Mouse (Mus musculus): ENCODE results near the gene Nfat5. TPM values are rescaled to one million over a fixed set of nuclear protein-coding genes. Genes with fewer than 3 reads are reported as not detected.

The Nfat5 gene
- polyA plus RNA-seq, 1 experiment = 5.6 TPM

DNA sequence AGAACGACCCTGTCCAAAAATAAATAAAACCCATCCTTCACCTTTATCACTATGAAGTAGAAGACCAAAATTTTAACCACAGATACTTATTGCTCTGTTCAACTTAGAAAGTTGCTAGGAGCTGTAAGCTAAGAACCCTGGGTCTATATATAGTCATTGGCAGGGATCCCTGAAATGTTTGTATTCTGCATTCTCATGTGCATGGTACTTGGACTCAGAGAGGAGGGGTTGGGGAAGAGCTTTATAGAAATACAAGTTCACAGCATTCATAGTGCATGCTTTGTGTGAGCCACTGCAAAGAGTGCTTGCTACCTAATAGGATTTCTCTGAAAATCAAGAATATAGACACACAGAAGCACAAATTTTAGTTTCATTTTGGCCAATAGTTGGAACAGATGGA is 43.2 kb downstream of the Nfat5 start:
- Histone ChIP-seq H3K4me2 (ENCODE audit: low read depth) (peak overlapping the region; percentile 38), H3K4me3 (no peak overlapping the region), H3K27me3 (ENCODE audit: control insufficient read depth, insufficient read depth, insufficient read length) (no peaks in the 10 kb centered on the region), H3K79me2 (ENCODE audit: control insufficient read depth, insufficient read depth) (peaks cover 24% of the 10 kb centered on the region), H3K36me3 (ENCODE audit: control insufficient read depth, insufficient read depth) (peaks cover 19% of the 10 kb centered on the region), H3ac (ENCODE audit: control insufficient read depth, insufficient read length) (no peak overlapping the region)
- no peak for TF ChIP-seq E2F4 (IDR thresholded peaks at IDR 0.05; ENCODE audit: insufficient read depth)
- TF ChIP-seq POLR2AphosphoS2 (IDR thresholded peaks at IDR 0.05; ENCODE audit: insufficient read length, low read depth) = no peak
- no peak for TF ChIP-seq USF1 (IDR thresholded peaks at IDR 0.05; ENCODE audit: low read depth)
- TF ChIP-seq POLR2A (IDR thresholded peaks at IDR 0.05; ENCODE audit: insufficient read length, low read depth) = no peak
- no peak for TF ChIP-seq TCF3 (IDR thresholded peaks at IDR 0.05; ENCODE audit: insufficient read length, low read depth)
- TF ChIP-seq MAX (IDR thresholded peaks at IDR 0.05; ENCODE audit: low read depth) = no peak
- no peak for TF ChIP-seq MYOD1 (IDR thresholded peaks at IDR 0.05; ENCODE audit: control insufficient read depth in 1 of 3, insufficient read length in 2 of 3, low read depth in 2 of 3)
- no peak for TF ChIP-seq CEBPB (IDR thresholded peaks at IDR 0.05; ENCODE audit: insufficient read depth, poor library complexity, severe bottlenecking)
- no peak for TF ChIP-seq TCF12 (IDR thresholded peaks at IDR 0.05; ENCODE audit: insufficient read depth, poor library complexity, severe bottlenecking)
- TF ChIP-seq MYOG (IDR thresholded peaks at IDR 0.05; ENCODE audit: control insufficient read depth in 1 of 3, insufficient read depth in 1 of 3, insufficient read length in 2 of 3, low read depth in 2 of 3) = no peak

DNA sequence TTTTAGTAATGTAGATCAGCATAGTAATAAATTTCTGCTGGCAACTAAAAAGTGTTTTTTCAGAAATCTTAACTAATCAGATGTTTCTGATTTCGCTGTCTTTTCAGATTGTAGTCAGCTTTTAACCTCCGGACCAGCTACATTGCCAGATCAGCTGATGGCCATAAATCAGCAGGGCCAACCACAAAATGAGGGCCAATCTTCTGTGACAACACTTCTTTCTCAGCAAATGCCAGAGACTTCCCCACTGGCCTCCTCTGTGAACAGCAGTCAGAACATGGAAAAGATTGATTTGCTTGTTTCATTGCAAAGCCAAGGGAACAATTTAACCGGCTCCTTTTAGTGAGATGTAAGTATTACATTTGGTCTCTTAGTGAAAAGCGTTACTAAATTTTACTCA is 77.0 kb downstream of the Nfat5 start:
- Histone ChIP-seq H3K4me2 (ENCODE audit: low read depth) (no peak overlapping the region), H3K79me2 (ENCODE audit: control insufficient read depth, insufficient read depth) (no peaks in the 10 kb centered on the region), H3ac (ENCODE audit: control insufficient read depth, insufficient read length) (no peak overlapping the region), H3K27me3 (ENCODE audit: control insufficient read depth, insufficient read depth, insufficient read length) (no peaks in the 10 kb centered on the region), H3K36me3 (ENCODE audit: control insufficient read depth, insufficient read depth) (peaks cover 71% of the 10 kb centered on the region), H3K4me3 (no peak overlapping the region)
- no peak for TF ChIP-seq REST (IDR thresholded peaks at IDR 0.05; ENCODE audit: insufficient read depth, insufficient read length)
- TF ChIP-seq TCF12 (IDR thresholded peaks at IDR 0.05; ENCODE audit: insufficient read depth, poor library complexity, severe bottlenecking) = no peak
- no peak for TF ChIP-seq POLR2AphosphoS2 (IDR thresholded peaks at IDR 0.05; ENCODE audit: insufficient read length, low read depth)
- TF ChIP-seq TCF3 (IDR thresholded peaks at IDR 0.05; ENCODE audit: insufficient read length, low read depth) = no peak
- no peak for TF ChIP-seq MYOG (IDR thresholded peaks at IDR 0.05; ENCODE audit: control insufficient read depth in 1 of 3, insufficient read depth in 1 of 3, insufficient read length in 2 of 3, low read depth in 2 of 3)
- TF ChIP-seq POLR2A (IDR thresholded peaks at IDR 0.05; ENCODE audit: insufficient read length, low read depth) = no peak
- TF ChIP-seq SRF (IDR thresholded peaks at IDR 0.05; ENCODE audit: control insufficient read depth, insufficient read length, low read depth) = no peak
- TF ChIP-seq E2F4 (IDR thresholded peaks at IDR 0.05; ENCODE audit: insufficient read depth) = no peak
- no peak for TF ChIP-seq MYOD1 (IDR thresholded peaks at IDR 0.05; ENCODE audit: control insufficient read depth in 1 of 3, insufficient read length in 2 of 3, low read depth in 2 of 3)

DNA sequence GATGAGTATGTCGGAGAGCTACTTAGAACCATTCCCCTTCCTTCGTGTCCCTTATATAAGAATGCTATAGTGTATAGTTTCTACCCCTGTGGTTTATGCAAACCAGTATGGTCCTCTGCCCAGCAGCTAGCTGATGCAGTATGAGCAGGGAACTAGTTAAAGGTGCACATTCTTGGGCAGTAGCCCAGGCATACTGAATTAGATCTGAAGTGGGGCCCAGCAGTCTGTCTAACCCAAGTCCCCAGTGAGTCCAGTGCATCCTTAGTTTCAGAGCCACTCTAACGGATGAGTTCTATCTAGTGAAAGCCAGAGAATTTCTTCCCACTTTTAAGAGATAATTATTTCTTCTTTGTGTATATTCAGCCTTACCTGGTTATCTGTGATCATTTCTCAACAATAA is 84.1 kb downstream of the Nfat5 start:
- H3K79me2 ChIP-seq (ENCODE audit: control insufficient read depth, insufficient read depth) = no peaks in the 10 kb centered on the region
- no peaks in the 10 kb centered on the region for H3K27me3 ChIP-seq (ENCODE audit: control insufficient read depth, insufficient read depth, insufficient read length)
- no peak overlapping the region for H3K4me3 ChIP-seq
- TF ChIP-seq SRF (IDR thresholded peaks at IDR 0.05; ENCODE audit: control insufficient read depth, insufficient read length, low read depth) (no peak), E2F4 (IDR thresholded peaks at IDR 0.05; ENCODE audit: insufficient read depth) (no peak), TCF12 (IDR thresholded peaks at IDR 0.05; ENCODE audit: insufficient read depth, poor library complexity, severe bottlenecking) (no peak), POLR2AphosphoS2 (IDR thresholded peaks at IDR 0.05; ENCODE audit: insufficient read length, low read depth) (no peak), POLR2A (IDR thresholded peaks at IDR 0.05; ENCODE audit: insufficient read length, low read depth) (no peak), MYOD1 (IDR thresholded peaks at IDR 0.05; ENCODE audit: control insufficient read depth in 1 of 3, insufficient read length in 2 of 3, low read depth in 2 of 3) (no peak), CEBPB (IDR thresholded peaks at IDR 0.05; ENCODE audit: insufficient read depth, poor library complexity, severe bottlenecking) (no peak), USF1 (IDR thresholded peaks at IDR 0.05; ENCODE audit: low read depth) (no peak)
- H3K4me2 ChIP-seq (ENCODE audit: low read depth) = no peak overlapping the region
- H3ac ChIP-seq (ENCODE audit: control insufficient read depth, insufficient read length) = no peak overlapping the region
- H3K36me3 ChIP-seq (ENCODE audit: control insufficient read depth, insufficient read depth) = peaks cover 42% of the 10 kb centered on the region

DNA sequence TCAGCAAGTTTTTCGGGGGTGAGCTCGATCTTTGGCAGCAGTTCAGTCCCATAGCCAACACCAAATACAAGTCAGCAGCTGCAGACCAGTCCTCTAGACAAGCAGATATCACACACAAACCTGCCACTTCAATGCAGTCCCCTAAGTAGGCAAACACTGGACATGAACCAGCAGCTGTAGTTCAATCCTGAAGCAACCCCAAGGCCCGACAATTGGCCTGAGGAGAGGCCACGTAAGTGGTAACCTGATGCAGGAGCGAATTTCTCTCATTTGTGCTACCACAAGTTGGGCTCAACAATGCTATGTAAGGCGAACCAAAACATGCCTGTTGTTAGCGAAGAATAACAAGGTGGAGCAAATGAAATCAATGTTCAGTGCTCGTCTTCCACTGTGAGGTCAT is 87.5 kb downstream of the Nfat5 start:
- Histone ChIP-seq H3ac (ENCODE audit: control insufficient read depth, insufficient read length) (no peak overlapping the region), H3K27me3 (ENCODE audit: control insufficient read depth, insufficient read depth, insufficient read length) (no peaks in the 10 kb centered on the region), H3K4me2 (ENCODE audit: low read depth) (no peak overlapping the region), H3K36me3 (ENCODE audit: control insufficient read depth, insufficient read depth) (peaks cover 19% of the 10 kb centered on the region), H3K79me2 (ENCODE audit: control insufficient read depth, insufficient read depth) (no peaks in the 10 kb centered on the region), H3K4me3 (no peak overlapping the region)
- TF ChIP-seq TCF3 (IDR thresholded peaks at IDR 0.05; ENCODE audit: insufficient read length, low read depth) = no peak
- no peak for TF ChIP-seq USF1 (IDR thresholded peaks at IDR 0.05; ENCODE audit: low read depth)
- TF ChIP-seq SRF (IDR thresholded peaks at IDR 0.05; ENCODE audit: control insufficient read depth, insufficient read length, low read depth) = no peak
- TF ChIP-seq POLR2A (IDR thresholded peaks at IDR 0.05; ENCODE audit: insufficient read length, low read depth) = no peak
- no peak for TF ChIP-seq MAX (IDR thresholded peaks at IDR 0.05; ENCODE audit: low read depth)
- TF ChIP-seq REST (IDR thresholded peaks at IDR 0.05; ENCODE audit: insufficient read depth, insufficient read length) = no peak
- no peak for TF ChIP-seq E2F4 (IDR thresholded peaks at IDR 0.05; ENCODE audit: insufficient read depth)
- no peak for TF ChIP-seq TCF12 (IDR thresholded peaks at IDR 0.05; ENCODE audit: insufficient read depth, poor library complexity, severe bottlenecking)
- TF ChIP-seq CEBPB (IDR thresholded peaks at IDR 0.05; ENCODE audit: insufficient read depth, poor library complexity, severe bottlenecking) = no peak
- no peak for TF ChIP-seq MYOG (IDR thresholded peaks at IDR 0.05; ENCODE audit: control insufficient read depth in 1 of 3, insufficient read depth in 1 of 3, insufficient read length in 2 of 3, low read depth in 2 of 3)
- no peak for TF ChIP-seq POLR2AphosphoS2 (IDR thresholded peaks at IDR 0.05; ENCODE audit: insufficient read length, low read depth)
- no peak for TF ChIP-seq MYOD1 (IDR thresholded peaks at IDR 0.05; ENCODE audit: control insufficient read depth in 1 of 3, insufficient read length in 2 of 3, low read depth in 2 of 3)

DNA sequence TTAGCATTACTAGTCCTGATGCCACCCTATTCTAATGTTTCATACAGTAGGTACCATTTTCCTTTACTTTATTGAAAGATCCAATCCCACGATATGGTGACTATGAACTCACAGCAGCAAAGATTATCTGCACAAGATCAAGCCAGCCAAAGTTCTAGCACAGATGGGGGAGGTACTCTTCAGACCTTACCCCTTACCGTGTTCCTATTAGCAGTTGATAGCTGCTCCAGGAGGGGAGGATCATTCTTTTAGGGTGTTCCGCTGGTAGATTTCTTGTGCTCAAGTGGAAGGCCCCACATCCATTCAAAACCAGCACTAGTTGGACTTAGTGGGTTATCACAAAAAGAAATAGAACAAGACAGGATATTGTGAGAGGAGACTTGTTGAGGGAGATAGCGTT is 88.4 kb downstream of the Nfat5 start:
- no peak for TF ChIP-seq E2F4 (IDR thresholded peaks at IDR 0.05; ENCODE audit: insufficient read depth)
- no peak for TF ChIP-seq USF1 (IDR thresholded peaks at IDR 0.05; ENCODE audit: low read depth)
- no peak for TF ChIP-seq MYOD1 (IDR thresholded peaks at IDR 0.05; ENCODE audit: control insufficient read depth in 1 of 3, insufficient read length in 2 of 3, low read depth in 2 of 3)
- TF ChIP-seq TCF3 (IDR thresholded peaks at IDR 0.05; ENCODE audit: insufficient read length, low read depth) = no peak
- TF ChIP-seq MYOG (IDR thresholded peaks at IDR 0.05; ENCODE audit: control insufficient read depth in 1 of 3, insufficient read depth in 1 of 3, insufficient read length in 2 of 3, low read depth in 2 of 3) = no peak
- TF ChIP-seq POLR2A (IDR thresholded peaks at IDR 0.05; ENCODE audit: insufficient read length, low read depth) = no peak
- no peak for TF ChIP-seq POLR2AphosphoS2 (IDR thresholded peaks at IDR 0.05; ENCODE audit: insufficient read length, low read depth)
- TF ChIP-seq MAX (IDR thresholded peaks at IDR 0.05; ENCODE audit: low read depth) = no peak
- TF ChIP-seq REST (IDR thresholded peaks at IDR 0.05; ENCODE audit: insufficient read depth, insufficient read length) = no peak
- no peak for TF ChIP-seq CEBPB (IDR thresholded peaks at IDR 0.05; ENCODE audit: insufficient read depth, poor library complexity, severe bottlenecking)
- Histone ChIP-seq H3K79me2 (ENCODE audit: control insufficient read depth, insufficient read depth) (no peaks in the 10 kb centered on the region), H3K4me3 (no peak overlapping the region), H3K36me3 (ENCODE audit: control insufficient read depth, insufficient read depth) (peaks cover 17% of the 10 kb centered on the region), H3K27me3 (ENCODE audit: control insufficient read depth, insufficient read depth, insufficient read length) (no peaks in the 10 kb centered on the region), H3ac (ENCODE audit: control insufficient read depth, insufficient read length) (no peak overlapping the region), H3K4me2 (ENCODE audit: low read depth) (no peak overlapping the region)
